Mouse (Mus musculus): Measurements from ENCODE around the gene Vmn2r2.

The Vmn2r2 gene

GRCm38 (mm10) chr3:64141878-64142508 lies at the start of gene Vmn2r2:
TSS of gene Vmn2r2 (minus strand) at chr3:64141928.
- no peak for DNase-seq (ENCODE audit: low read depth, low spot score)

GRCm38 (mm10) chr3:64113352-64114046 lies 28.2 kb downstream of the Vmn2r2 start:
- DNase-seq (ENCODE audit: low read depth, low spot score) = no peak

GRCm38 (mm10) chr3:64112707-64113106 lies 29.0 kb downstream of the Vmn2r2 start:
- no peak for DNase-seq (ENCODE audit: low read depth, low spot score)

- no peak for DNase-seq (ENCODE audit: low read depth, low spot score)
Measured at GRCm38 (mm10) chr3:64081247-64081646, 60.5 kb downstream of the Vmn2r2 start, which contains the start of gene Vmn2r1. TSS of gene Vmn2r1 (plus strand) at chr3:64081547.
